Mouse (Mus musculus): ENCODE data around the gene Ammecr1. TPM values are rescaled to one million over a fixed set of nuclear protein-coding genes. Genes with fewer than 3 reads are reported as not detected.

The Ammecr1 gene
- polyA plus RNA-seq, 1 experiment from 2014 or later: 4.9 TPM

DNA sequence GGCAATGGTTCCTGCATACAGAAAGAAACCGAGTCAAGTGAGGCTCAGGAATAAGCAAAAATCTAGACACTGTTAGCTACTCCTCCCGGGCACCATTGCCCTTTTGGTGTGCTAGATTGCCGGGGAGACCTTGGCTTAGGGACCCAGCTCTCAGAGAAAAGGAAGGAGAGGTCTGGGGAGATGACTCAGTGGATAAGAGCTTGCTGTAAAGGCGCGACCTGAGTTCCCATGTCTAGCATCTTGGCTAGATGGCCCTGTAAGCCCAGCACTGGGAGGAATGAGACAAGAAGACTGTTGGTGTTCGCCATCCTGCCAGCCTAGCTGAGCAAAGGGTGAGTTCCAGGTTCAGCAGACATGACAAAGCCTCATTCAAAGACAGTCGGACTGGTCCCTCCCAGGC is 127.1 kb downstream of the Ammecr1 start:
- Histone ChIP-seq H3K4me2 (replicated peaks) (no peak overlapping the region), H3K9me3 (no peaks in the 10 kb centered on the region), H3K9ac (replicated peaks) (no peak overlapping the region), H3K36me3 (no peaks in the 10 kb centered on the region), H3K4me1 (replicated peaks) (no peaks in the 10 kb centered on the region), H3K27me3 (peaks cover 6% of the 10 kb centered on the region; the same call in 1 of the 2 replicates), H3K27ac (no peak overlapping the region), H3K4me3 (replicated peaks) (no peak overlapping the region)
- no peak for ATAC-seq
- WGBS: 89% methylated on average over 7 of the region's 7 CpGs

DNA sequence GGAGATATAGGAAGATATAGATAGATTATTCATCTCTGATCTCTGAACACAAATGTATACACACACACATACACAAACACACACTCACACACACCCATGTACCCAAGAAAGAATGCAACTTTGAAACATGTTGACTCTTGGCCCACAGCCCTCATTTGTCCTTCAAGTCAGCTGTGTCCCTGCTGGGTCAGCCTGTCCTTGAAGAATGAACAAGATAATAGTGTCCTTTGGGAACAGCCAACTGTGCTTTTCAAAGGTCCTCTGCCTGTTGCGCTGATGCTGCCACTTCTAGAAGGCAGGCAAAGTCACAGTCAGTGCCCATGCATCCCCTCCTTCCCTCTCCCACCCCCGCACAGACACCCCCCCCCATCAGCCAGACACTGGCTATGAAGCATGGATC is 127.7 kb downstream of the Ammecr1 start:
- Histone ChIP-seq H3K9ac (replicated peaks) (no peak overlapping the region), H3K4me3 (replicated peaks) (no peak overlapping the region), H3K9me3 (no peaks in the 10 kb centered on the region), H3K4me1 (replicated peaks) (no peaks in the 10 kb centered on the region), H3K27me3 (peaks cover 6% of the 10 kb centered on the region; the same call in 1 of the 2 replicates), H3K27ac (no peak overlapping the region), H3K36me3 (no peaks in the 10 kb centered on the region), H3K4me2 (replicated peaks) (no peak overlapping the region)
- WGBS: 81% methylated on average over 2 of the region's 2 CpGs
- ATAC-seq: no peak

GRCm38 (mm10) chrX:142837316-142837715 is 129.2 kb downstream of the Ammecr1 start:
- Histone ChIP-seq H3K9ac (replicated peaks) (no peak overlapping the region), H3K4me1 (replicated peaks) (no peaks in the 10 kb centered on the region), H3K36me3 (no peaks in the 10 kb centered on the region), H3K27me3 (peaks cover 6% of the 10 kb centered on the region; the same call in 1 of the 2 replicates), H3K4me2 (replicated peaks) (no peak overlapping the region), H3K27ac (no peak overlapping the region), H3K4me3 (replicated peaks) (no peak overlapping the region), H3K9me3 (no peaks in the 10 kb centered on the region)
- ATAC-seq: no peak
- 90% methylated on average over 3 of the region's 3 CpGs for WGBS

- Histone ChIP-seq H3K27me3 (peaks cover 9% of the 10 kb centered on the region; the same call in 1 of the 2 replicates), H3K27ac (no peak overlapping the region), H3K4me1 (replicated peaks) (no peaks in the 10 kb centered on the region), H3K36me3 (no peaks in the 10 kb centered on the region), H3K4me3 (replicated peaks) (no peak overlapping the region), H3K4me2 (replicated peaks) (no peak overlapping the region), H3K9me3 (no peaks in the 10 kb centered on the region), H3K9ac (replicated peaks) (no peak overlapping the region)
- no peak for ATAC-seq
- WGBS: 94% methylated on average over 7 of the region's 7 CpGs
Measured at GRCm38 (mm10) chrX:142836399-142836798, 130.1 kb downstream of the Ammecr1 start.

GRCm38 (mm10) chrX:142834807-142835206 is 131.7 kb downstream of the Ammecr1 start:
- 89% methylated on average over 6 of the region's 6 CpGs for WGBS
- no peak for ATAC-seq
- Histone ChIP-seq H3K27ac (no peak overlapping the region), H3K9ac (replicated peaks) (no peak overlapping the region), H3K4me1 (replicated peaks) (no peaks in the 10 kb centered on the region), H3K4me3 (replicated peaks) (no peak overlapping the region), H3K9me3 (no peaks in the 10 kb centered on the region), H3K4me2 (replicated peaks) (no peak overlapping the region), H3K36me3 (no peaks in the 10 kb centered on the region), H3K27me3 (peaks cover 9% of the 10 kb centered on the region; the same call in 1 of the 2 replicates)

- Histone ChIP-seq H3K4me3 (replicated peaks) (no peak overlapping the region), H3K27me3 (peaks cover 9% of the 10 kb centered on the region; the same call in 1 of the 2 replicates), H3K9me3 (no peaks in the 10 kb centered on the region), H3K4me1 (replicated peaks) (no peaks in the 10 kb centered on the region), H3K4me2 (replicated peaks) (no peak overlapping the region), H3K9ac (replicated peaks) (no peak overlapping the region), H3K36me3 (no peaks in the 10 kb centered on the region), H3K27ac (no peak overlapping the region)
- WGBS: 79% methylated on average over 13 of the region's 13 CpGs
- ATAC-seq: no peak
Measured at GRCm38 (mm10) chrX:142833164-142833796, 133.2 kb downstream of the Ammecr1 start.

- ATAC-seq: no peak
- H3K4me2 ChIP-seq (replicated peaks): no peak overlapping the region
- no peak overlapping the region for H3K9ac ChIP-seq (replicated peaks)
- 66% methylated on average over 3 of the region's 3 CpGs for WGBS
- H3K4me3 ChIP-seq (replicated peaks): no peak overlapping the region
- no peaks in the 10 kb centered on the region for H3K9me3 ChIP-seq
- peaks cover 9% of the 10 kb centered on the region; the same call in 1 of the 2 replicates for H3K27me3 ChIP-seq
- H3K4me1 ChIP-seq (replicated peaks): no peaks in the 10 kb centered on the region
- no peak overlapping the region for H3K27ac ChIP-seq
- no peaks in the 10 kb centered on the region for H3K36me3 ChIP-seq
Measured at GRCm38 (mm10) chrX:142832221-142832620, 134.3 kb downstream of the Ammecr1 start.

DNA sequence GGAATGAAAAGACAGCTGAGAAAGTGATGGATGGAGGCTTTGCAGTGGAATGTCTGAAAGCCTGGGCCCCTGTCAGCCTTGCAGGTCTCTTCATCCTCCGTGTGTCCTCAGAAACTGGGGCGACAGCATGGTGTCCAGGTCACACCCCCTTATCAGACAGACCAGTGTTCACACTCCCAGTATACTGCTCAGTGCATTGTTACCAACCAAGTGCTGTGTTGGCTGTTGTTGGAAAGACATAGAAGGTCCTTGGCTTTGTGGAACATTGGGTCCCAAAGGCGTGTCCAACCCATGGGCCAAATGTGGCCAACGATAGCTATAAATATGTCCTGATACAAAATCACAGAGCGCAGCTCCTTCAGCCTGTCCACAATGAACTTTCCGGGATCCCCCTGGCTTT is 136.0 kb downstream of the Ammecr1 start:
- 95% methylated on average over 6 of the region's 6 CpGs for WGBS
- Histone ChIP-seq H3K4me1 (replicated peaks) (no peaks in the 10 kb centered on the region), H3K9me3 (no peaks in the 10 kb centered on the region), H3K27ac (no peak overlapping the region), H3K4me2 (replicated peaks) (no peak overlapping the region), H3K4me3 (replicated peaks) (no peak overlapping the region), H3K9ac (replicated peaks) (no peak overlapping the region), H3K36me3 (no peaks in the 10 kb centered on the region), H3K27me3 (peaks cover 6% of the 10 kb centered on the region; the same call in 1 of the 2 replicates)
- no peak for ATAC-seq

DNA sequence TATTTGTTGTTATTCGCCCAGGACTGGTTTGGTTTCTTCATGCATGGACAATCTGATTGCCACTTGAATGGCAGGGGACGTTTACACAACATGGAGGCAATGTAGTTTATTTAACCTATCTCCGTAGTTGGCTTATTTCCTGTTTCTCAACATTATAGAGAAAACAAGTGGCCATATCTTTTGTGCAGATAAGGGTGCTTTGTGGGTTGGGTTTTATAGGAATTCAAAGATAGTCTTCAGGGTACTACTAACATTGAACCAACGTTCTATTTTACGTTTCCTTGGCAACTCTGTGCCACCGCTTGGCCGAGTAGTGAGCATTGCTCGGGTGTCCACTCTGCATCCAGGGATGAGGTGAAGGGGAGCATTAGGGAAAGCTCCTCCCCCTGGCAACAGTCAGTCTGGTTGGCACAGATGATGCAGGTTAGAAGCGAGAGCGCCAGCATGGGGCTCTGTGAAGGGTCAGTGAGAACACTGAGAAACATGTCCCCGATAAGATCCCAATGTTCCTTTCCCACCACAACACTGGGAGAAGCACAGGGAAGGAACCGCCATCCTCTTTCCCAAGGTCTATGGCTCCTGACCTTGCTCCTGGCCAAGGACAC is 136.6 kb downstream of the Ammecr1 start:
- WGBS: 88% methylated on average over 12 of the region's 12 CpGs
- ATAC-seq: no peak
- Histone ChIP-seq H3K9me3 (no peaks in the 10 kb centered on the region), H3K9ac (replicated peaks) (no peak overlapping the region), H3K4me1 (replicated peaks) (no peaks in the 10 kb centered on the region), H3K27ac (no peak overlapping the region), H3K4me2 (replicated peaks) (no peak overlapping the region), H3K4me3 (replicated peaks) (no peak overlapping the region), H3K27me3 (peaks cover 6% of the 10 kb centered on the region; the same call in 1 of the 2 replicates), H3K36me3 (no peaks in the 10 kb centered on the region)

- H3K4me3 ChIP-seq (replicated peaks): no peak overlapping the region
- WGBS: 90% methylated on average over 2 of the region's 2 CpGs
- no peaks in the 10 kb centered on the region for H3K36me3 ChIP-seq
- no peaks in the 10 kb centered on the region for H3K4me1 ChIP-seq (replicated peaks)
- no peak overlapping the region for H3K27ac ChIP-seq
- no peak for ATAC-seq
- H3K9me3 ChIP-seq: no peaks in the 10 kb centered on the region
- peaks cover 3% of the 10 kb centered on the region; the same call in 1 of the 2 replicates for H3K27me3 ChIP-seq
- H3K9ac ChIP-seq (replicated peaks): no peak overlapping the region
- H3K4me2 ChIP-seq (replicated peaks): no peak overlapping the region
Measured at GRCm38 (mm10) chrX:142829267-142829666, 137.3 kb downstream of the Ammecr1 start.

DNA sequence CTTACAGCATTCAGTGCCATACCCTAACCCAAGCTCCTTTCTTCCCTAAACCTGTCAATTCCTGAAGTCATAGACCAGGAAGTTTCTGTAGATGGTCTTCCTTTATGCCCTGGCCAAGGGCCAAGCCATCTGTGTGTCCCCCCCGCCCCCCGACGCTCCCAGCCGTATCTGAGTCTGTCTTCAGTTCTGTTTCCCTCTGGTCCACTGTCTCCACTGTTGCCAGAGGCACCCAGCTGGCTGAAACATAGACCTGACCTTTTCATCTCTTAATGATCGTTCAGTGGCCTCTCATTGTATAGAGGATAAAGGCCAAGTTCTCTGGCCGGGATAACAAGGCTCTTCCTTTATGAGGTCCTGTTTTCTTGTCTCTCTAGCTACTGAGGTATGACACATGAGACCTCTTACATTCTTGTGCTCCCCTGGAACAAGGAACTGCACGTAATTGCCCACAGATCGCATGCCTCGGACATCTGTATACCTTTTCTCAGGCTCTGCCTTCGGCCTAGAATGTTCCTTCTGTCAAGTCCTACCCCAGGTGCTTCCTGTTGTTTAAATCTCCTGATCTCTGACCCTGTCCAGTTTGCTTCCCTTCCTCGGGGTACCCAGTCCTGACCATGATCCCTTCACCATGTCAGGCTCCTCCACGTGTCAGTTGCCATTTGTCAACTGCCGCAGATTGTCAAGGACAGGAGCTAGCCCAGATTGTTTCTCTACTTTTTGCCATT is 138.2 kb downstream of the Ammecr1 start:
- no peak for ATAC-seq
- no peaks in the 10 kb centered on the region for H3K36me3 ChIP-seq
- no peak overlapping the region for H3K4me3 ChIP-seq (replicated peaks)
- WGBS: 74% methylated on average over 13 of the region's 13 CpGs
- no peak overlapping the region for H3K9ac ChIP-seq (replicated peaks)
- H3K4me1 ChIP-seq (replicated peaks): no peaks in the 10 kb centered on the region
- H3K9me3 ChIP-seq: no peaks in the 10 kb centered on the region
- no peak overlapping the region for H3K27ac ChIP-seq
- H3K27me3 ChIP-seq: peaks cover 3% of the 10 kb centered on the region; the same call in 1 of the 2 replicates
- no peak overlapping the region for H3K4me2 ChIP-seq (replicated peaks)

DNA sequence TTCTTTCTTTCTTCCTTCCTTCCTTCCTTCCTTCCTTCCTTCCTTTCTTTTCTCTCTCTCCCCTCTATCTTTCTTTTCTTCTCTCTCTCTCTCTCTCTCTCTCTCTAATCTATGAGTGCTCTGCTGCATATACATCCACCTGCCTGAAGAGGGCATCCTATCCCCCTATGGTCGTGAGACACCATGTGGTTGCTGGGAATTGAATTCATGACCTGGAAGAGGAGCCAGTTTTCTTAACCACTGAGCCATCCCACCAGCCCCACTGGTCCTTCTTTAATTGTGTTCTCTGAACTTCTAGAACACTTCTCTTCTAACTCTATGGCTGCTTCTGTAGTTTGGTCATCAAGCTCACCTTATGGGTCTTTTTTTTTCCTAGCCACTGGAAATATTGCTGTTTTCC is 138.9 kb downstream of the Ammecr1 start:
- Histone ChIP-seq H3K9ac (replicated peaks) (no peak overlapping the region), H3K4me1 (replicated peaks) (no peaks in the 10 kb centered on the region), H3K27me3 (peaks cover 3% of the 10 kb centered on the region; the same call in 1 of the 2 replicates), H3K9me3 (no peaks in the 10 kb centered on the region), H3K4me3 (replicated peaks) (no peak overlapping the region), H3K4me2 (replicated peaks) (no peak overlapping the region), H3K27ac (no peak overlapping the region), H3K36me3 (no peaks in the 10 kb centered on the region)
- 22% methylated on average over 1 of the region's 1 CpGs for WGBS
- no peak for ATAC-seq

Data from midbrain, embryonic 13.5 days (tissue).